Mouse (Mus musculus) intestine, embryonic 16.5 days (tissue): ENCODE measurements around the gene Dnah3. TPM values are rescaled to one million over a fixed set of nuclear protein-coding genes. Genes with fewer than 3 reads are reported as not detected.

Experiments
- ATAC-seq: fragments of 200-750 bp; cut with Nextera tagmentation; 2 replicates; pipeline ENCODE4 v1.8.0; 2017; ENCODE audit warnings: moderate TSS enrichment, moderate library complexity
- H3K27ac ChIP-seq: fragments of 300-500 bp; sonication (generic); 2 replicates; pipeline ENCODE4 v1.5.1; 2014; ENCODE audit warnings: mild to moderate bottlenecking, low read length
- H3K27me3 ChIP-seq: fragments of 300-500 bp; sonication (generic); replicated peaks from 2 replicates; pipeline ENCODE4 v1.6.1; 2014; ENCODE audit warnings: low read length, control low read depth, mixed read lengths; ENCODE audit not compliant: control insufficient read depth, insufficient read depth
- H3K36me3 ChIP-seq: fragments of 300-500 bp; sonication (generic); 2 replicates; pipeline ENCODE4 v1.6.1; 2014; ENCODE audit warnings: low read length, control low read depth; ENCODE audit not compliant: control insufficient read depth, insufficient read depth
- H3K4me1 ChIP-seq: fragments of 300-500 bp; sonication (generic); 2 replicates; pipeline ENCODE4 v1.6.1; 2014; ENCODE audit warnings: low read length, control low read depth, mixed read lengths; ENCODE audit not compliant: control insufficient read depth, insufficient read depth
- H3K4me2 ChIP-seq: fragments of 300-500 bp; sonication (generic); 2 replicates; pipeline ENCODE4 v1.6.1; 2014; ENCODE audit warnings: low read depth, low read length, control low read depth
- H3K4me3 ChIP-seq: fragments of 300-500 bp; sonication (generic); 2 replicates; pipeline ENCODE4 v1.5.1; 2014; ENCODE audit warnings: mild to moderate bottlenecking, low read length
- H3K9ac ChIP-seq: fragments of 300-500 bp; sonication (generic); 2 replicates; pipeline ENCODE4 v1.6.1; 2014; ENCODE audit warnings: low read depth, low read length
- H3K9me3 ChIP-seq: fragments of 300-500 bp; sonication (generic); 2 replicates; pipeline ENCODE4 v1.6.1; 2016; ENCODE audit warnings: low read length, control low read depth; ENCODE audit not compliant: control insufficient read depth
- WGBS: fragments of 180-500 bp; shearing (Covaris S2); extraction: QIAGEN DNeasy Blood & Tissue Kit; methylation state at CpG from one replicate; pipeline ENCODE4 v1.1.7; 2014; 5-methylcytosine and 5-hydroxymethylcytosine counted together
- polyA plus RNA-seq: library from polyadenylated mRNA; unstranded; fragments of >200 nt; fragmentation: Nextera tagmentation; extraction: Ambion mirVana; gene quantifications from 2 replicates; pipeline ENCODE4 v1.2.1, GENCODE M21; 2015

Gene Dnah3
- polyA plus RNA-seq, 1 experiment from 2014 or later: not detected

- no peaks in the 10 kb centered on the region for H3K9me3 ChIP-seq
- no peaks in the 10 kb centered on the region for H3K27me3 ChIP-seq
- WGBS: 59% methylated on average over 3 of the region's 3 CpGs
- no peak for ATAC-seq
- no peaks in the 10 kb centered on the region for H3K36me3 ChIP-seq
- no peak overlapping the region for H3K4me3 ChIP-seq
- H3K4me2 ChIP-seq: no peak overlapping the region
- 0 out of 2 replicates have a peak, but pooled peaks cover 2% of the 10 kb centered on the region for H3K4me1 ChIP-seq
- H3K27ac ChIP-seq: no peak overlapping the region
- no peak overlapping the region for H3K9ac ChIP-seq
Observed at GRCm38 (mm10) chr7:119875776-119876440, 219.2 kb downstream of the Dnah3 start.

DNA sequence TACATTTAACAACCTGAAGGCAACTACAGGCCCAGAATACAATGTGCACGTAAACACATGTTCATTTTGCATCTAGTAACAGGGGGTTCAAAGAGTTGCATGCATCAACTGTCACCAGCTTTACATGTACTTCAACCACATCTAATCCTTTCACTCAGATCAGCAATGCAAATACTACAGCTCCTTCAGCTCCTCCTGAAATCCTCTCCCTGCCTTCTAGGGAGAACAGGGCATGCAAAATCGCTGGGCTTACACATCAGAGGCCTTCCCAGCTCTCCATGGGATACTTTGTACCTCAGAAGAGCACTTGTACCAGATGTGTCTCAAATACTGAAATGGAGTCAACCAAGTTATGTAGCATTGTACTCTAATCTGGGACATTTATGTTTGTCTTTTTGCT, 222.0 kb downstream of the Dnah3 start:
- WGBS: 55% methylated on average over 2 of the region's 2 CpGs
- H3K4me1 ChIP-seq: no peaks in the 10 kb centered on the region

More for the DNA sequence above, 222.0 kb downstream of the Dnah3 start:
- Histone ChIP-seq H3K27me3 (no peaks in the 10 kb centered on the region), H3K27ac (no peak overlapping the region), H3K4me3 (no peak overlapping the region), H3K9me3 (no peaks in the 10 kb centered on the region), H3K9ac (no peak overlapping the region), H3K4me2 (no peak overlapping the region), H3K36me3 (no peaks in the 10 kb centered on the region)
- ATAC-seq: no peak

Other genes starting within 250 kb of the Dnah3 start
- 10.3 and 10.7 TPM in 2 replicates for gene Lyrm1, start 199.4 kb downstream of the Dnah3 start, polyA plus RNA-seq
- gene Dcun1d3, start 199.0 kb downstream of the Dnah3 start, polyA plus RNA-seq: 13.1 and 13.9 TPM in 2 replicates
- 25.3 and 28.1 TPM in 2 replicates for gene Tmem159, start 7.1 kb upstream of the Dnah3 start, polyA plus RNA-seq
- gene Zp2, start 50.0 kb upstream of the Dnah3 start, polyA plus RNA-seq: not detected in 2 replicates
- 15.7 and 15.9 TPM in 2 replicates for gene Anks4b, start 78.6 kb upstream of the Dnah3 start, polyA plus RNA-seq
- 1.4 and 2.0 TPM in 2 replicates for gene Crym, start 106.8 kb upstream of the Dnah3 start, polyA plus RNA-seq
- gene Abca14, start 108.7 kb upstream of the Dnah3 start, polyA plus RNA-seq: 0.02 and 0.24 TPM in 2 replicates
- not detected in 2 replicates for gene Abca15, start 233.4 kb upstream of the Dnah3 start, polyA plus RNA-seq